Mouse (Mus musculus) Muller cell, postnatal 12 days (primary cell): ENCODE measurements around the gene Sgip1.
A peak's percentile ranks its signal among the peaks of the same experiment; 100 is the strongest.

ENCODE experiments used
- DNase-seq: peaks from one replicate; pipeline ENCODE4 v3.0.0-alpha.2; 2015; ENCODE audit errors: inconsistent ontology term

Gene Sgip1

DNA sequence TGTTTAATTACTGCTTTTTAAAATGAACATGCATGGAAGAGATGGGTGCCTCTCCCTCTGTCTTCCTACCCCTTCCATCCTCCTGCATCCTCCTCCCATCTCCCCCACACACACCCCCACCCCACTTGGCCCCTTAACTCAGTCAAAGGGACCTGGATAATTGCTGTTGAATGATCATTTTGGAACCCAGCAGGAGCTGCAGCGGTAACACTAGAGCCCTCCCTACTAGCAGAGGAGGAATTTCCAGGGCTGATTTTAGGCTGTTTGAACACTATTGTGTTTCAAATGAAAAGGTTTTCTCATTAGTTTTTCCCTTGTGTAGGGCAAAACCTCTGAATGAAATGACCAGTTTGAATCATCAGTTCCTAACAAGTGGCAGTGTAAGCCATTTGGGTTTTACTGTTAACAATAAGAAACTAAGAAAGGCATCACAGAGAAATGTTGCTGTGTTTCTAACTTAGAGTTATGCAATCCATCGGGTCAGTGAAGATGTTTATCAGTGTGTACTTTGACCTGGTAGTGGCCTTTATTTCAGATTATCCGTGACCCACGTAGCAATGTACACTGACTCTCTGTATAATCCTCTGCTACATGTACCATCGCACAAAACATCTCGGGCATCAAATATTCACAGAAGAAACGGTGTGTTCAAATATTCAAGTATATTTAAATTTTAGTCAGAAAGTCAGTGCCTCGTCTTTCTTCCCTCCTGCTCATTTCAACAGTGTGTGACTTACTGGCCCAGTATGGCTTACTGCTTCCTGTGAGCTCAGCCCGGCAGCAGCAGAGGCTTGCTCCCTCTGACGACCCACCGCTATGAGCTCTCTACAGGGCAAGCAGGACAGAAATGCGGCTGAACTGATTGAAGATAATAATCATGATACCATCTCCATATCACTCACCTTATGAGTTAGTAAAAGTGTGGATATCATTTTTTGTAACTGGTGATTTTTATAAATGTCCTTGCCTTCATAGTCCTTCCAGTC lies 235.5 kb downstream of the Sgip1 start:
- peak; percentile 17 for DNase-seq

DNA sequence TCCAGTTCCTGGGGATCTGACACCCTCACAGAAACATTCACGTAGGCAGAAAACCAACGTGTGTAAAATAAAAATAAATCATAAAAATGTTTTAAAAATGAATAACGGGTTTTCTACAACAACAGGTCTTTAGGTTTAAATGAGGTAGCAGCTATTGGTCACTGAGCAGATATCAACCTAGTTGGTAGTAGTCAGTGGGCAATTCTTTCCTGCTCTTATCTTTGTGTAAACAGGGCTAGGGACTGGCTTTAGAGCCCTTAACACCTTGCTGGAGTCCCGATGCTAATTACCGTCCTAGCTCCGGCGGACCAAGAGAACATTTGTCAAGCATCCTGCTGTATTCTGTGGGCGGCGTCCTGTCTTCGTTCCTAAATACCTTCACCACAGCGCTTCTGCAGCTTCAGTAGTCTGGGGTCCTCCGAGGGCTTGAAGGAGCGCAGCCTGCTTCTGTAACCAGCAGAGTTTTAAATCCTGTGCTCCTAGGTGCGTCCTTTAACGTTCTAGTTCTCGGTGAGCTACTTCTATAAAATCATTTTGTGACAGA lies 236.8 kb downstream of the Sgip1 start:
- peak; percentile 7 for DNase-seq

DNA sequence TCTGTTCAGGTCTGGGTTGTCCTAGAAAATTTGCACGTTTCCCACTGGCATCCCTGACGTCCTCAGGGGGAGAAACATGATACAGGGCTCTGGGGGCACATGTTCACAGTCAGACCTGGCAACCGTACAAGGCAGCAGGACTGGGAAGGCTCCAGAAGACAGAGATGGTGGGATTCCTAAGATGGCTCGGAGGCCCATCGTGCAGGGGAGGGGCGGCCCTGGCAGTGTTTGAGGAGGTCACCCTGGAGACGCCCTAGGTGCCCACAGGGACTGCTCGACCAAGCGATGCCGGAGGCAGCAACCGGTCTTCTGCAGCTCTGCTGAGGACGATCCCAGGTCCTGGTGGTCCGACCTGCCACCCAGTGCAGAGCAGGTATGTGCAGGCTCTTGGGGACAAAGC lies 237.3 kb downstream of the Sgip1 start, which contains the start of gene Tctex1d1:
Gene Tctex1d1 (plus strand): TSS at position 167 of the 400 bp plus-strand sequence.
- DNase-seq = peak; percentile 30

DNA sequence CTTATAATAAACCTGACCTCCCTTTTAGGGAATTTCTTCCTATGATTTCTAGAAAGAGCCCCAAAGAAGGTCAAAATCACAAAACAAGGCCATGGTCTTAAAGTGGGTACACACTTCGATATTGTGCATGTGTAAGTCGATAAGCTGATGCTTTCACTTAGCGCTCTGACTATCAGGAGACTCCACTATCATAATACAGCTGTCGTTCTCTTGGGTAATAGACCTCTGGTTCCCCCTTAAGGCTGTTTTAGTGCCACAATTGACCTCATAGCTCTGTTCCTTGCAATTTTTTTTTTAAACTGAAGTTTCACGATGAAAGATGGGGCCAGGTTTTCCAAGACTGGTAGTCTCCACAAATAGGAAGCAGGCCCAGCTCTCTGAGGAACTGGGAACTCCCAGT lies 238.3 kb downstream of the Sgip1 start:
- DNase-seq = no peak

GRCm38 (mm10) chr4:102981709-102982108 lies 240.6 kb downstream of the Sgip1 start:
- DNase-seq = no peak

GRCm38 (mm10) chr4:102986173-102986572 lies 245.1 kb downstream of the Sgip1 start:
- no peak for DNase-seq

DNA sequence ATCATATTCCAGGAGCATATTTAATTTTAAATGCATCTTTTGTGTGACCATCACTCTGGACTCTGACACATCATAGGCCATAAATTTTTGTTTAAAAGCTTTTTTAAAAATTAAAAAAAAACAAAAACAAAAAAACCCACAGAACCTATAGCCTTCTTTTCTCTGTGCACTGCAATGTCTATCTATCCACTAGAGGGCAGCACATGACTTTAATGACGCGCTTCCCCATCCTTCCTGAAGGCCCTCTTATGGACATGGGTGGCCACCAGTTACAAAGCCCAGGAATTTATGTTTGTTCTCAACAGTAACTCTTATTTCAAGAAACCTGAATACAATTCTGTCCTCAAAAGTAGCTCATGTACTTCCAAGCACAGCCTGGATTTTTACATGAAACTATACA lies 245.8 kb downstream of the Sgip1 start:
- DNase-seq = peak; percentile 59

GRCm38 (mm10) chr4:102987325-102987724 lies 246.2 kb downstream of the Sgip1 start:
- peak; percentile 49 for DNase-seq

GRCm38 (mm10) chr4:102987756-102988155 lies 246.7 kb downstream of the Sgip1 start:
- no peak for DNase-seq

DNA sequence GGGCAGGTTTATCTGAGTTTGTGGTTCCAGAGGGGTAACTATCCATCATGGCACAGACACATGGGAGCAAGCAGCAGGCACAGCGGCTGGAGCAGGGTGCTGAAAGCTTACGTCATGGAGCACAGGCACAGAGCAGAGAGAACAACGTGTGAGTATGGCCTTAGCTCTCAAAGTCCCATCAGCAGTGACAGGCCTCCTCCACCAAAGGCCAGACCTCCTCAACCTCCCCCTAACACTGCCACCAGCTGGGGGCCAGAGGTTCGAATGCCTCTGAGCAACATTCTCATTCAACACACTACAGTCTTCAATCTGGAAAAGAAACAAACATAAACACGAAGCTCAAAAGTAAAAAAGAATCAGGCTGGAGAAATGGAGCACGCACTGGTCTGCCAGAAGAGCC lies 247.4 kb downstream of the Sgip1 start:
- DNase-seq = no peak

GRCm38 (mm10) chr4:102989391-102989790 lies 248.3 kb downstream of the Sgip1 start:
- no peak for DNase-seq

GRCm38 (mm10) chr4:102990016-102990415 lies 248.9 kb downstream of the Sgip1 start:
- DNase-seq = no peak

DNA sequence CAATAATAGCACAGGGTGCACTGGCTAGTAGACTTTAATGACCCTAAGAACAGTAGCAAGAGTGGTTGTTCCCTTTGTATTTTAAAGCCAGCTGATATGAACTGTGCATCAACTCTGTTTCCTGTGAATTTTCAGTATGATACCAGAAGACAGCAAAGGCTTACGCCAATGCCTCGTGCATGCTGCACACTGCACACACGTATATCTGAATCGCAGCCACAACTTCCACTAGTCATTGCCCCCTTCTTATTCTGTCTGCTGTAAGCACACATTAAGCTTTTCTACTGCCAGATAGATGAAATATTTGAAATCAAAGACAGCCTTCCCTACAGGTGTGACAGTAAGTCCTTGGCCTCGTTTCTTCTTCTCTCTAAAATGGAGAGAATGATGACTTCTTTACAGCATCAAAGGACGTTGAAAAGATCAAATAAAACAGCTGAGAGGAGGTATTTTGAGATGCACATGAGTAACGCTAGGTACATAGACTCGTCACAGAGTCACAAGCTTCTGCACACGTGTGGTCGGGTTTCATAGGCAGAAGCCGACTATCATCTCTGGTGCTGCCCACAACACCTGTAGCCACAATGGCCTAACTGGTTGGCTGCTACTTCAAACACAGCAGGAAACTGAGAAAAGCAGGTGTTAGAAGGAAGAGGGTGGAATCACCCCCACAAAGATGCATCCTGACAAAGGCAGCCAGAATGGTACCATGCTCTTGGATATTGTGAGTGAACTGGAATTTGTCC lies 249.7 kb downstream of the Sgip1 start:
- no peak for DNase-seq

DNA sequence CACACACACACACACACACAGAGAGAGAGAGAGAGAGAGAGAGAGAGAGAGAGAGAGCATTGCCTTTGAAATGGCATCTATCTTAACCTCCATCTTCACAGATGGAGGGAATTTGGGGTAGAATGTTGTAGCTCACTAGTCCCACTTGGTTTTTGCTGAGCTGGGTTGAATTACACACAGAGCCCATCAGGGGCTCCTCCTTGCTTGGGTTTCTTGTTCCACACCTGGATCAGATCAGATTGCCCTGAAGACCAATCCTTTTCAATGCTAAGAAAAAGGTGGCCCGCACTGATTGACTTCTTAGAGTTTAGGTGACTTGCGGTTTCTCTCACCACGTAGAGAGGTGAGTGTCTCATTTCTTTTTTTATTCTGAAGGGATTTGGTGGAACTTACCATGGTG lies 250.6 kb downstream of the Sgip1 start:
- DNase-seq = no peak

DNA sequence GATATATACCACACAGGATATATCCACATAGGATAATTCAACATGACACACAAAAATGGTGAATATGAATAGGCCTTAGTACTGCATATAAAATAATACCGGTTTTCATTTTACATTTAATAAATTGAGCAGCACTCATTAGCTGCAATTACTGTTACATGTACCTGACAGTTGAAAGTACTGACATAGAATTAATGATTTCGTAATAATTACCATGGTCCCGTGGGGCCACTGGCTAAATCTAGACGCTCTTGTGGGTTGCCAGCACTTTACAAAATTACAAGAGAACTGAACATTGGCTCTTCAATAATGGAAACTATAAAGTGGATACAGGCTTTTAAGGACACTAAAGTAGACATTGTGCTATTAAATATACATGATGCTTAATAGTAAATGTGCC lies 263.6 kb downstream of the Sgip1 start:
- DNase-seq = no peak

DNA sequence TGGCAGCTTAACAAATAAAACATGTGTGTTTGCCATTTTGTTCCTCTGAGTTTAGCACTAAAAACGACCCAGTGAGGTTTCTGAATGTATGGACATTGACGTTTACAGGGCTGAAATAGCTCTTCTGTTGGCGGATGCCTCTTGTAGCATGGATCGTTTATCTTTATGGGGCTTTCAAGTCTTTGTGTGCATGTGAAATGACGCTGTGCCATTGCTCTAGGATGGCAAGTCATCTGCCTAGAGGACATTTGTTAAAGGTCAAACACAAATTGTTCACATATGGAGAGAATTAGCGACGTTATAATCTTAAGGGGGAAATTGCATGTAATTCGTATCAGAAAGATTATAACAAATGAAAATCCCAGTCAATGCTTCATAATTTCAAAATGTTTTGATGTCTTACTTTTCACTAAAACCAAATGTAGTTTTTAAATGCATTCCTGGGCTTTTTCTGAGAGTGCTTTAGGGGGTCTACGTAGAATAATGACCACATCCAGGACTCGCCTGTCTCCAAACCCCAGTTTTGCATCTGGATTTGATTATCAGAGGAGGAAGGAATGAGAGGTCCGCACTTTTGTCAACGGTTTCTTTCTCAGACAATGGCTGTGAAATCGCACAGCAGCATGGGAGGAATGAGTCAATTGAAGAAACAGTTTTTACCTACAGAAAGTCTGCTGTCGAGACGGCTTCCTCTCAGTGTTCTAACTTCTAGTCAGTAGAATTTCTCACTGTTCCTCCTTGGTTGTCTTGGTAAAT lies 264.3 kb downstream of the Sgip1 start:
- DNase-seq = no peak

- DNase-seq = no peak
These were observed 265.2 kb downstream of the Sgip1 start for GRCm38 (mm10) chr4:103006266-103006665.

DNA sequence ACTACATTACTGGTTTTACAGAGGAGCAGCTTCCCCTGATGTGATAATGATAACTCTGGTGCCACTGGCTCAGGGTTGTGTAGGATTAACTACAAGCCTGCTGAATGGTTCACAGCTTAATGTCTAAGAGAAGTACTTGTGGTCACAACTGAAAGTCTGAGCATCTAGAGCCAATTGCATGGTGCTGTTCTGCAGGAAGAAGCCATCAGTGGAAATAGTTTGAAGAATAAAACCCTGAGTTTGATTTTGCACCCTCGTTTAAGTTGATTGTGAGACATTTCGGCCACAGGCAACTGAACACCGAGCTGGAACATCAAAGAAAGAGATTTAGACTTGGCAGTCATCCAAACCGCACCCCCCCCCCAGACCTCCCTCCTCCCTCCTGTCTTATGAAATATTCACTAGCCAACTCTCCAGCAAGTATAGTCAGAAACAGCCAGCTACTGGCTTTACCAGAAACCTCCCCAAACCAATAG lies 265.9 kb downstream of the Sgip1 start:
- peak; percentile 72 for DNase-seq

DNA sequence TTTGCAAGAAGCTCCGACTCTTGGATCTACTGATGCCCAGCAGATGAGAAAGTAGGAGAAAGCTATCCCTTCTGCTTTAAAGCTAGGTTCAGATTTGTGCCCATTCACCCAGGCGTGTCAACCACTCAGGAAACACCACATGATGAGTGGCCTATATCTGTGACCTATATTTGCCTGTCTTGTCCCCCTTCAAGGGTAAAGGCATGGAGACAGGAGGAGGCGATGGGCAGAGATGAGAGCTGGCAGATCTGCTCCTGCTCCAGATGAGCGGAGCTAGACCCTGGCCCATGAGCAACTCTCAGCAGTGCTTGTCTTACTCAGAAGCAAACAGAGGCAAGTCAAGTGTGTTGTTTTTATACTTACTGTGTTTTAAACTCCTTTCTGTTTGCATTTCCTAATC lies 269.6 kb downstream of the Sgip1 start:
- no peak for DNase-seq

DNA sequence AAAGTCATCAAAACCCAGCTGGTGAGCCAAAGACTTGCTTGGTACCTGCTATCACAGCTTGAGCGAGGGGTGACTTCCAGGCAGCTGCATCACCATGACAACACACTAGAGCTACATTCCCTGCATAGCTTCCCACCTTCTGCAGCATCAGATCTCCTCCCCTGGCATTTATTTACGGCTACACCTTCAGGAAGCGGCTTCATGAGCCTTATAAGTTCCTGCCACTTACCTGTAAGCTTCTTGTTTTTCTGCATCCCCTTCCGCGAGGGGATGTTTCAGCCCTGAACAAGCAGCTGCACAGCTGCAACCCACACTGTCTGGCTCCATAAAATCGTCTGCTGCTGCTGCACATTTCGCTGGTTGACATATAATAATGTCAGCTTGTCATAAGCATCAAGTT lies 270.7 kb downstream of the Sgip1 start:
- no peak for DNase-seq

GRCm38 (mm10) chr4:103013490-103013889 lies 272.4 kb downstream of the Sgip1 start:
- DNase-seq = no peak
